Mouse (Mus musculus) activated CD4-positive, CD25-positive, alpha-beta regulatory T cell, adult 9 weeks (primary cell): ENCODE results near the gene Psap. TPM values are rescaled to one million over a fixed set of nuclear protein-coding genes. Genes with fewer than 3 reads are reported as not detected.

ENCODE experiments used
- polyA plus RNA-seq: library from polyadenylated mRNA; unstranded; fragments of 100-300 nt; shearing (Covaris generic); gene quantifications from one replicate; pipeline ENCODE4 v1.2.1, GENCODE M21; 2017

The Psap gene
- polyA plus RNA-seq, result 433 TPM

GRCm38 (mm10) chr10:60277207-60278005 is at the start of gene Psap:
Gene Psap (plus strand): TSS chr10:60277627.

DNA sequence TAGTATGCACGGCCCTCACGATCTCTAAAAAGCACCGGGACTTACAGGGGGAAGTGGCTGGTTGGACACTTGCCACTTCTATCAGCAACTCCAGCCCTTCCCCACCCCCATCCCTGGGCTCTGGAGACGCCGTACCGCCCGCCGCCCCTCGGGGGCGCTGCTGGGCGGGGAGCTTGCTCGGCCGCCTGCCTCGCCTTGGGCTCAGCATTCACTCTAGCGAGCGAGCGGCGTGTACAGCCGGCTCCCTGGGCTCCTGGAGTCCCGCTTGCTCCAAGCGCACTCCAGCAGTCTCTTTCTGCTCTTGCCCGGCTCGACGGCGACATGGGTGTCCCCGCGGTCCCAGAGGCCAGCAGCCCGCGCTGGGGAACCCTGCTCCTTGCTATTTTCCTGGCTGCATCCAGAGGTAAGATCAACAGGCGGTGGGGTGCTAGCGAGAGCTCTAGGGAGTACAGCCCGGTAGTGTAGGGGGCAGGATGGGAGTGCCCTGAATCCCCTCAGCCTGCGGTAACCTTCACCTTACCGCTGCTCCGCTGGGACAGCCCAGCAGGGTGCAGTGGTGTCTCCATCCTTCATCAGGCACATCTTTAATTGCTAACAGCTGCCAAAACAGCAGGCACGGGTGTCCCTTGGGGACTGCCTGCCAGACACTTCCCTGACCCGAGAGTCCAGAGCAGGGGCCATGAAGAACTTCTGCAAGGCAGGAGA is 69.4 kb downstream of the Psap start, which contains the start of gene Vsir:
Gene Vsir (plus strand): TSS at position 151 of the 705 bp plus-strand sequence.

Other genes with a start within 250 kb of the Psap start
- 7.4 TPM for gene Spock2, start 171.4 kb upstream of the Psap start, polyA plus RNA-seq
- 0.17 TPM for gene Chst3, start 58.4 kb upstream of the Psap start, polyA plus RNA-seq
- 279 TPM for gene Vsir, start 69.2 kb downstream of the Psap start, polyA plus RNA-seq
- 0.98 TPM for gene Gm17455, start 122.1 kb downstream of the Psap start, polyA plus RNA-seq